Mouse (Mus musculus): ENCODE measurements around the gene Rbfox3. TPM values are rescaled to one million over a fixed set of nuclear protein-coding genes. Genes with fewer than 3 reads are reported as not detected.

The Rbfox3 gene
- polyA plus RNA-seq, 1 experiment from 2014 or later: 69.3 TPM

DNA sequence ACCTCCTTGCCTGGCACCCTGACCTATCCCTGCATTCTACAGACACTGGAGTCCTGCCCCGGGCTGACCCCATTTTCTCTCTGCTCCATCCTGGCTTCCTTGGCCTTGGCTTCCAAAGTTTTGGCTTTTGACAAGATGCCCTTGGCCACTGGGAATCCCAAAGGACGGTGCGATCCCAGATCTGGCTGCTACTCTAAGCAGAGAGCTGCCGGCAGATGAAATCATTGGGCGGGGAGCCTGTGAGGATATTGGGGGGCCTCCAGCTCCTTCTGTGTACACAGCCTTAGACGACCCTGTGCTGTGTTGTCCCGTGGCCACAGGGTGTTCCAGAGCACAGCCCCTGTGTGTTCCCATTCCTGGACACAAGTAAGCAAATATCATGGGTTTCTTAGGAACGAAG is 463.0 kb downstream of the Rbfox3 start:
- Histone ChIP-seq H3K4me1 (replicated peaks; ENCODE audit: control insufficient read depth, insufficient read depth, low read length) (no peaks in the 10 kb centered on the region), H3K9me3 (ENCODE audit: control insufficient read depth, low read length) (no peaks in the 10 kb centered on the region), H3K27ac (no peak overlapping the region), H3K4me3 (replicated peaks; ENCODE audit: low read length) (no peak overlapping the region), H3K4me2 (replicated peaks) (no peak overlapping the region), H3K27me3 (ENCODE audit: control insufficient read depth, insufficient read depth, low read length) (no peaks in the 10 kb centered on the region), H3K36me3 (replicated peaks; ENCODE audit: control insufficient read depth, insufficient read depth) (no peaks in the 10 kb centered on the region; the same call in 1 of the 2 replicates), H3K9ac (no peak overlapping the region)
- DNase-seq (ENCODE audit: low spot score) (no peak), ATAC-seq (ENCODE audit: low FRiP score) (no peak)
- WGBS: 91% methylated on average over 8 of the region's 8 CpGs

- ATAC-seq (ENCODE audit: low FRiP score) (no peak), DNase-seq (ENCODE audit: low spot score) (no peak)
- H3K4me1 ChIP-seq (replicated peaks; ENCODE audit: control insufficient read depth, insufficient read depth, low read length): 0 out of 2 replicates have a peak, but pooled peaks cover under 1% of the 10 kb centered on the region
- H3K4me2 ChIP-seq (replicated peaks): no peak overlapping the region
- no peak overlapping the region for H3K4me3 ChIP-seq (replicated peaks; ENCODE audit: low read length)
- WGBS: 75% methylated on average over 4 of the region's 4 CpGs
- no peaks in the 10 kb centered on the region for H3K27me3 ChIP-seq (ENCODE audit: control insufficient read depth, insufficient read depth, low read length)
- no peak overlapping the region for H3K9ac ChIP-seq
- H3K36me3 ChIP-seq (replicated peaks; ENCODE audit: control insufficient read depth, insufficient read depth): no peaks in the 10 kb centered on the region; the same call in 1 of the 2 replicates
- no peak overlapping the region for H3K27ac ChIP-seq
- H3K9me3 ChIP-seq (ENCODE audit: control insufficient read depth, low read length): no peaks in the 10 kb centered on the region
Observed at GRCm38 (mm10) chr11:118447346-118447745, 464.1 kb downstream of the Rbfox3 start.

DNA sequence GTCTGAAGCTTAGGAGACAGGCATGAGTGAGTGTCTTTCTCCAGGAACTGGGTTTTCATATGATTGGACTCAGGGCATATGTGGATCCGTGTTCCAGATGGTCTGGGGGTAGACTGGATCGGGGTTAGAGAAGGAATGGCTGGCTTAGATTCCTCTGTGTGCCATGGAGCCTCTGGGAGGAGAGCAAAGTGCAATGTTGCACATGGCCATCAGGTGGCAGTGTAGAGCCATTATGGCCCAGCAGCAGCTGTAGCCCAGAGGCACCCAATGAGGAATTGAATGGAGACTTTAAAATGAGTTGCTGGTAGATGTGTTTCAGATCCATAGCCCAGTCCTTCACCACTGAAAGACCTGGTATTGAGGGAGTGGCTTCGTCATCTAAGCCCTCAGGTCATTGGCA is 465.6 kb downstream of the Rbfox3 start:
- no peak overlapping the region for H3K4me3 ChIP-seq (replicated peaks; ENCODE audit: low read length)

GRCm38 (mm10) chr11:118443201-118443970 is 468.0 kb downstream of the Rbfox3 start:
- peak; percentile 82 for DNase-seq (ENCODE audit: low spot score)
- H3K27ac ChIP-seq: no peak overlapping the region
- H3K27me3 ChIP-seq (ENCODE audit: control insufficient read depth, insufficient read depth, low read length): no peaks in the 10 kb centered on the region
- no peaks in the 10 kb centered on the region for H3K9me3 ChIP-seq (ENCODE audit: control insufficient read depth, low read length)
- H3K4me1 ChIP-seq (replicated peaks; ENCODE audit: control insufficient read depth, insufficient read depth, low read length): peaks cover 15% of the 10 kb centered on the region; the same call in 1 of the 2 replicates
- WGBS: 38% methylated on average over 11 of the region's 11 CpGs
- no peak overlapping the region for H3K9ac ChIP-seq
- no peak overlapping the region for H3K4me2 ChIP-seq (replicated peaks)
- ATAC-seq (ENCODE audit: low FRiP score): no peak
- H3K36me3 ChIP-seq (replicated peaks; ENCODE audit: control insufficient read depth, insufficient read depth): no peaks in the 10 kb centered on the region
- no peak overlapping the region for H3K4me3 ChIP-seq (replicated peaks; ENCODE audit: low read length)

More for the DNA sequence above, 465.6 kb downstream of the Rbfox3 start:
- ATAC-seq (ENCODE audit: low FRiP score) (peak; percentile 64; the same call in 1 of the 2 replicates), DNase-seq (ENCODE audit: low spot score) (peak; percentile 94)
- no peak overlapping the region for H3K27ac ChIP-seq
- no peaks in the 10 kb centered on the region for H3K9me3 ChIP-seq (ENCODE audit: control insufficient read depth, low read length)
- 13% methylated on average over 3 of the region's 3 CpGs for WGBS
- no peak overlapping the region for H3K4me2 ChIP-seq (replicated peaks)
- 0 out of 2 replicates have a peak, but pooled peaks cover 5% of the 10 kb centered on the region for H3K4me1 ChIP-seq (replicated peaks; ENCODE audit: control insufficient read depth, insufficient read depth, low read length)
- H3K9ac ChIP-seq: no peak overlapping the region
- no peaks in the 10 kb centered on the region for H3K27me3 ChIP-seq (ENCODE audit: control insufficient read depth, insufficient read depth, low read length)
- no peaks in the 10 kb centered on the region for H3K36me3 ChIP-seq (replicated peaks; ENCODE audit: control insufficient read depth, insufficient read depth)

GRCm38 (mm10) chr11:118442691-118443090 is 468.7 kb downstream of the Rbfox3 start:
- H3K9ac ChIP-seq: no peak overlapping the region
- H3K4me3 ChIP-seq (replicated peaks; ENCODE audit: low read length): no peak overlapping the region
- no peaks in the 10 kb centered on the region for H3K27me3 ChIP-seq (ENCODE audit: control insufficient read depth, insufficient read depth, low read length)
- no peak overlapping the region for H3K27ac ChIP-seq
- H3K9me3 ChIP-seq (ENCODE audit: control insufficient read depth, low read length): no peaks in the 10 kb centered on the region
- H3K4me2 ChIP-seq (replicated peaks): no peak overlapping the region
- 60% methylated on average over 13 of the region's 13 CpGs for WGBS
- H3K4me1 ChIP-seq (replicated peaks; ENCODE audit: control insufficient read depth, insufficient read depth, low read length): peaks cover 17% of the 10 kb centered on the region; the same call in 1 of the 2 replicates
- DNase-seq (ENCODE audit: low spot score) (no peak), ATAC-seq (ENCODE audit: low FRiP score) (no peak)
- H3K36me3 ChIP-seq (replicated peaks; ENCODE audit: control insufficient read depth, insufficient read depth): no peaks in the 10 kb centered on the region

Small RNA genes within 50 kb of the gene (microRNA-seq; reads per million reads assigned to microRNA genes)
- gene Gm25040: not detected

Other genes with a start within 250 kb of the Rbfox3 start
- not detected in 2 replicates for gene Enpp7, start 76.6 kb upstream of the Rbfox3 start, polyA plus RNA-seq (2014; fragmentation: Nextera tagmentation; extraction: Ambion mirVana)
- gene Cbx2, start 111.4 kb upstream of the Rbfox3 start, polyA plus RNA-seq (2014; fragmentation: Nextera tagmentation; extraction: Ambion mirVana): 10.7 and 13.7 TPM in 2 replicates
- gene Cbx8, start 129.4 kb upstream of the Rbfox3 start, polyA plus RNA-seq (2014; fragmentation: Nextera tagmentation; extraction: Ambion mirVana): 8.5 and 9.8 TPM in 2 replicates
- gene Cbx4, start 174.6 kb upstream of the Rbfox3 start, polyA plus RNA-seq (2014; fragmentation: Nextera tagmentation; extraction: Ambion mirVana): 16.8 and 20.2 TPM in 2 replicates

All from hindbrain, embryonic 14.5 days (tissue).